Mouse (Mus musculus): ENCODE data around the gene Aamp. TPM values are rescaled to one million over a fixed set of nuclear protein-coding genes. Genes with fewer than 3 reads are reported as not detected.

The Aamp gene
- total RNA-seq, 1 experiment from 2014 or later: 118 TPM

GRCm38 (mm10) chr1:74286869-74287607, 2.5 kb upstream of the Aamp start:
- ATAC-seq (ENCODE audit: extremely low read depth, insufficient number of reproducible peaks, low FRiP score, poor library complexity, severe bottlenecking): peak; percentile 33

- no peak for ATAC-seq (ENCODE audit: extremely low read depth, insufficient number of reproducible peaks, low FRiP score, poor library complexity, severe bottlenecking)
Measured at GRCm38 (mm10) chr1:74285212-74286010, 873 bp upstream of the Aamp start.

DNA sequence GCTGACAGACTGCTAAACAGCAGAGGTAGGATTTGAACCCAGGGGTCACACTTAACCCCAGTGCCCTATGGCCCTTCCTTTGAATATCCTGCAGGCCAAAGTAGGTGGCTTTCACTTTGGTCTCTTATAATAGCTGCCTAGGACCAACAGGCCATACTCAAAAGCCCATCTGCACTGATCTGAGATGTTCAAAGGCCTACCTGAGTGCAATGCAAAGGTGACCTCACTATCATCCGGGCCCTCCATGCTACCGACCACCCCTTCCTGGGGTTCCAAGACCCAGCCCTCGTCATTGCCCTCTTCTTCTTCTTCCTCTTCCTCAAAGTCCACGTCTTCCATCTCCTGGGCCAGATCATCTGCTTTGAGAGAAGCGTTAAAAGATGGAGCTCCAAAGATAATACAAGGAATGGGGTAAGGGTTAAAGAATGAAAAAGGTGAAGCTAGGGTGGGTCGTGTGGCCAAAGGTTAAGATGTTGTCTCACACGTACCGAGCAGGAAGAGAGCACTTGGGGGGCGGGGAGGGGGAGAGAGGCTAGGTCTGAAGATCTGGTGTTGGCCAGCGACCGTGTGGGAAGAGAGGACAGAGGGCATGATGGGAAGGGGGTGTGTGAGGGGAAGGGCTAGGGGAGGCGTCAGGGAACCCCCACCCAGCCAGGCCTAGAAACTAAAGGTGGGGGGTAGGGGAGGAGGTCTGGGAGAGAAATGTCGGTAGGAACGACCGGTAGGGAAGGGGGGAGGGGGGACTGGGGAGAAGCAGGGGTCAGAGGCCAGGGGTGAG, 663 bp downstream of the Aamp start:
- no peak for ATAC-seq (ENCODE audit: extremely low read depth, insufficient number of reproducible peaks, low FRiP score, poor library complexity, severe bottlenecking)

GRCm38 (mm10) chr1:74282896-74283625, 1.5 kb downstream of the Aamp start:
- no peak for ATAC-seq (ENCODE audit: extremely low read depth, insufficient number of reproducible peaks, low FRiP score, poor library complexity, severe bottlenecking)

GRCm38 (mm10) chr1:74281886-74282285, 2.7 kb downstream of the Aamp start:
- ATAC-seq (ENCODE audit: extremely low read depth, insufficient number of reproducible peaks, low FRiP score, poor library complexity, severe bottlenecking): no peak

DNA sequence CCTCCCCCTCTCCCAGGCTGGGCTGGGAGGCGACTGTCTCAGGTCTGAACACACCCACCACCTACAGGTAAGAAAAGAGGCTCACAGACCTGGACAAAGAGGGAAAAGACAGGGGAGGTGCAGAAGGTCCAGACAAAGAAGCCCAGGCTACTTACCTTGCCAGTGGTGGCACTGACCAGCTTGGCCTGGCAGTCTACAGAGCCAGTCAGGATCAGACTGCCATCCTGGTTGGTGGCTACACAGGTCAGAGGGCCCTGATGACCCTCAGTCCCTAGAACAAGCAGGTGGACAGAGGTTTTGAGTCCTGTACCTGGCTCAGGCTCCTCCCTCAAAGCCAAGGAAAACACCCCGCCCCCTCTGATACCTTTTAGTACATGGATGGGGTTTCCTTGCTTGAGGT, 3.2 kb downstream of the Aamp start:
- ATAC-seq (ENCODE audit: extremely low read depth, insufficient number of reproducible peaks, low FRiP score, poor library complexity, severe bottlenecking): no peak

DNA sequence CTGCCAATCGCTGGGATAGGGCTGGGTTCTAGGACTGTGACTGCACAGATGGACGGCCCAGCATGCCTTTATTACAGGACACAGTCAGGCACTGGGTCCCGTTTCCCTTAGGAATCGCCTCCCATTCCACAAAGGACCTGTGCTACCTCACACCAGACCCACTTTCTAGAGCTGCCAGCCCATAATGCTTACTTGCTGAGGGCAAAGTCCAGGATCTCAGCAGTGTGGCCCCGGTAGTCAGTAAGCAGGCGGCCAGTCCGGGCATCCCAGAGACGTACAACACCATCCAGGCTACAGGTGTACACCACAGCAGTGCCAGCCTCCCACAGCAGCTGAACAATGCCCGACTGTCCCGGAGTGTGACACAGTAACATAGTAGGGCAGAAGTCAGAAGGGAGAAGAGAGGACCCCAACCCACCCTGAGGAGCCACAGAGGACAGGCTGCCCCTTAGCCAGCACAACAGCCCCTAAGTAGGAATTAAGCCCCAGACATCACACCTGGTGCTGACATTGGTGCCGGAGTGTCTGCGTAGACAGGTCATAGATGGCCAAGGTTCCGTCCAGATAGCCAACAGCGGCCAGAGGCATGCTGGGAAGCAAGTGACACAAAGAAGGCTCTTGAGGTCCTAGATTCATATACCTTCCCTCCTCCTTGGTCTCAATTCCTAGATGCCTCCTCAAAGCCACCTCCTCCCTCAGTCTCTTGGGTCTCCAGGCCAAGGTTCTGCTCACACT, 3.8 kb downstream of the Aamp start:
- no peak for ATAC-seq (ENCODE audit: extremely low read depth, insufficient number of reproducible peaks, low FRiP score, poor library complexity, severe bottlenecking)

- ATAC-seq (ENCODE audit: extremely low read depth, insufficient number of reproducible peaks, low FRiP score, poor library complexity, severe bottlenecking): no peak
Measured at GRCm38 (mm10) chr1:74278988-74279387, 5.5 kb downstream of the Aamp start.

DNA sequence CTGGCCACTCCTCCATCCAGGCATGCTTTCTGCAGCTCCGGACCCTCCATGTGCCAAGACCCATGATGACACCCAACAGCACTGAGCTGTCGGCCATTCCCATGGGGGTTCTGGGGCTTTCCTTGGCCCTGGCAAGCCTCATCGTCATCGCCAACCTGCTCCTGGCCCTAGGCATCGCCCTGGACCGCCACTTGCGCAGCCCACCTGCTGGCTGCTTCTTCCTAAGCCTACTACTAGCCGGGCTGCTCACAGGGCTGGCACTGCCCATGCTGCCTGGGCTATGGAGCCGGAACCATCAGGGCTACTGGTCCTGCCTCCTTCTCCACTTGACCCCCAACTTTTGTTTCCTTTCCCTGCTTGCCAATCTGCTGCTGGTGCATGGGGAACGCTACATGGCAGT, 6.0 kb downstream of the Aamp start, which contains the start of gene Gpbar1:
Gene Gpbar1, plus strand, starts transcription at position 13 of the 400 bp plus-strand sequence.
- ATAC-seq (ENCODE audit: extremely low read depth, insufficient number of reproducible peaks, low FRiP score, poor library complexity, severe bottlenecking): no peak

DNA sequence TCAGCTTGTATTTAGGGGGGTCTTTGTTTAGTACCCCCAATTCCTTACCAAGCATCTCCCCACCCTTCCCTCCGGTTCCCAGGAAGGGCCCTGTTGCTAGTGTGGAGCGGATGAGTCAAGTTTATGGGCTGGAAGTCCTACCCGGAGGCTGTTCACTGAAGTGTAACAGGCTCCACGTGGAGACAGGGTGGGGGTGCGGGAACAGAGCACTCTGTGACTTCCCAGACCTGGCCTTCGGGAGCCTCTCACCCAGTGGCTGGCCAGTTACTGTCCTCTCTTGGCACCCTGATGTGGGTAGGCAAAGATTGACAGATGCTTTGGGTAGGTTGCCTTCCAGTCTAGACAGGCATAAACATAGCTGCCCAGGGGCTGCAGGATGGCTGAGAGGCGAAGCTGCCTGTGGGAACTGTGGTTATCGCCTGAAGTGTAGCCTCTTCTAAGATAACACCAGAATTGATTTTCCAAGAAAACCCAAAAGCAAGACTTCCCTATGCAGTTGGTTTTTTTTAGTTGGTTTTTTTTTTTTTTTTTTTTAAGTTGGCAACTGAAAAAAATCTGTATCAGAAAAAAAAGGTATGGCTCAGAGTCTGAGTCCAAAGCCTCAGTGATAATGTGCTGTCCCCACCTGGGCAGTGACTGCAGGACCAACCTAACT, 6.5 kb downstream of the Aamp start:
- ATAC-seq (ENCODE audit: extremely low read depth, insufficient number of reproducible peaks, low FRiP score, poor library complexity, severe bottlenecking): no peak

- no peak for ATAC-seq (ENCODE audit: extremely low read depth, insufficient number of reproducible peaks, low FRiP score, poor library complexity, severe bottlenecking)
Measured at GRCm38 (mm10) chr1:74277041-74277440, 7.5 kb downstream of the Aamp start.

DNA sequence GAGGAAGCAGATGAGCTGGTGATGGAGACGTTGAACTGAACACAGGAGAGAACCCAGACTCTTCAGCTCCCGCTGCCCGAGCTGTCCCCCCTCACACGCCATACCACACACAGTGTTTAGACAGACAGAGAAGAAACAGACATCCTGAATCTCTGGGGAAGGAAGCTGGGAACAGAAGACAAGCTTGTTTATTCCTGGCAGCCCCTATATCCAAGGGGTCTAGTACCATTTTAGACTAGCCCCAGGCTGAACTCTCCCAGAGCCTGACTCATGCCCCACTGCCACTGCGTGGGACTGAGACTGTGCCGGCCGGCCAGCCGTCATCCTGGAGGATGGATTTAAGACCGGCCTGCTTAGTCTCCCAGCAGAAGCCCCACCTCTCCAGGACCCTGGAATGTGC, 9.5 kb downstream of the Aamp start:
- no peak for ATAC-seq (ENCODE audit: extremely low read depth, insufficient number of reproducible peaks, low FRiP score, poor library complexity, severe bottlenecking)

GRCm38 (mm10) chr1:74271659-74272058, 12.9 kb downstream of the Aamp start:
- ATAC-seq (ENCODE audit: extremely low read depth, insufficient number of reproducible peaks, low FRiP score, poor library complexity, severe bottlenecking): no peak

DNA sequence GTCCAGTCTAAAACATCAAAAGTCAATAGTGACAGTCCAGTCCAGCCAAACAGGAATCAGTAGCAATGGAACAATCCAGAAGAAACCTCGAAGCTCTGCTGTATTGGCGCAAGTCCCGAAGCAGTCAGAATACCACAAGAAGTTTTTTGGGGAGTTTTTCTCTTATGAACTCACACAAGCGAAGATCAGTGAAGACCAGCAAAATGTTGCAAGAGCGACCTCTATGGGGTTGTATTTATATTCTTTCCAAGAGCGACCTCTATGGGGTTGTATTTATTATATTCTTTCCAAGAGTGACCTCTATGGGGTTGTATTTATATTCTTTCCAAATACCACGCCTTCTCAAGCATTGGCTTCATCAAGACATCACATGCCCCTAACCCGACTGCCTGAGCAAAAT, 15.8 kb downstream of the Aamp start:
- ATAC-seq (ENCODE audit: extremely low read depth, insufficient number of reproducible peaks, low FRiP score, poor library complexity, severe bottlenecking): no peak

DNA sequence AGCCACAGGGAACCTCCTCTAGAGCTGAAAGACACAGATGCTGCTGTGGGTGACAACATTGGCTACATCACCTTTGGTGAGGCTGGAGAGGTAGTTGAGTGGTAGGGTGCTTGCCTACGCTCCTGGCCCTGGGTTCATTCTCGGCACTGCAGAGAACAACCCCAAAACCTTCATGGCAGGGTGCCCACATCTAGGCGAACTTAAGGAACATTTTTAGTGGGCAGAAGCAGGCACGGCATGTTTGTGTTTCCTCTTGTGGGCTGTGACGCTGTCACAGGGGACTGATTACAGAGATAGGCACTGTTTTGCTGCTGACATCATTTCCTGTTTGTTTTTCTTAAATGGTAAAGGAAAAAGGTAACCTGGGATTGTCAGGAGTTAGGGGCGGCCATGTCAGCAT, 22.0 kb downstream of the Aamp start:
- no peak for ATAC-seq (ENCODE audit: extremely low read depth, insufficient number of reproducible peaks, low FRiP score, poor library complexity, severe bottlenecking)

DNA sequence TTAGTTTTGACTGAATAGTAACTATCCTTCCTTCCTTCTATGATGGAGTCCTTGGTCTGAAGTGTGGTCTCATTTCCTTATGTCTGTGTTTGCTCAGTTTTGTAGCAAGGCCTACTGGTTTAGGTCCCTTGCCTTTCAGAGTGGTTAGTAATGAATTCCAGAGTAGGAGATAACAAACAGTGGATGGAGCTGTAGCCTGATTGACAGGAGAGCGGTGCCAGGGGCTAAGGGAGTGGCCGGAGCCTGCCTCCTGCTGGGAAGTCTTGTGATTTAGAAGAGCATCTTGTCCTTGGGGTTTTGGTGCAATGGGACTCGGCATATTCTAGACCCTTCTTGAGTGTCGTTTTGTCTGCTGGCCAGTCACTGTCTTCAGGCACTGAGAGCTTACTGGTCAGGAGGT, 27.8 kb downstream of the Aamp start:
- ATAC-seq (ENCODE audit: extremely low read depth, insufficient number of reproducible peaks, low FRiP score, poor library complexity, severe bottlenecking): no peak

DNA sequence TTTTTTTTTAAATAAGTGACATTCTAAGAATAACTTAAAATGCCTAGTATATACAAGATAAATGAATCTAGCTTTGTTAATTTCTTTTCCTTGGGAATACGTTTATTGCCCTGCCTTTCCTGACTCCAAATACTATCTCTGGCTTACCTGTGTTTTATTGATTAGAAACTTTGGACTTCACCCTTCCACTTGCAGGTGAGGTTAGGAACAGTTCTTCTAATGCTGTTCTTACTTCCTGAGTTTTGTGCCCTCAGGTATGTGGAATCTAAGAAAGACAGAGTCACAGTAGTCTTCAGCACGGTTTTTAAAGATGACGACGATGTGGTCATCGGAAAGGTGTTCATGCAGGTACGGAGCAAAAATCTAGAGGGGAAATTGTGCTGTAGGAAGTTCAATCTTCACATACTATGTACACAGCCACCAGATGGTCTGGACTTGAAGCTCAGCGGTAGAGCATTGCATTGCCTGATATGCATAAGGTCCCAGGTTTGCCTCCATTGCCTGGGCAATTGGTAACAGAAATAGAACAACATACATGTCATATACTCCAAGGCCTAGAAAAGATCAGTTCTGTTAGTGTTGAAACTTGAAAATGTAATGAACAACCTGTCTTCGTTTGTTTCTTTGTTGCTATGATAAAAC, 28.7 kb downstream of the Aamp start:
- ATAC-seq (ENCODE audit: extremely low read depth, insufficient number of reproducible peaks, low FRiP score, poor library complexity, severe bottlenecking): no peak

All from neutrophil, adult 5-6 weeks (primary cell).